22 mouse cellular contexts compared by ENCODE assay signal in the genomic region with DNA sequence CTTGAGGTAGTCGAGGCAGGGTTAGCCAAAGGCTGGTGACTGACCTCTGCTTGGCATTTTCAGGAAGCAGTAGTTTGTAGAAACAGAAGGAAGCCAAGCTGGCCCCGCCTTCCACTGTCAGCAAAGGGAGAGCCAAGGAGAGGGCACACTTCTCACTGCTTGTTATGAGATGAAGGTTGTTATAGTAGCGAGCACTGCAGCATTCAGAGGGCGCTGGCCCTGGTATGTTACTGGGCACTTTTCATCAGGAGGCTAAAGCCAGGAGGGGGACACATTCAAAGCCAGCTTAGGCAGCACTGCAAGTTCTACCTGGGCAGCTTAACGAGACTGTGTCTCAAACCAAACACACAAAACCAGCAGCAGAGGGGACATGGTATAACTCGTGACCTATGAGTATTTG. TPM values are rescaled to one million over a fixed set of nuclear protein-coding genes. Genes with fewer than 3 reads are reported as not detected.
"Had no signal": no experiment of that assay in that cellular context is flagged by ENCODE, and none has a peak within 500 bp of the region (broad histone marks: within the 10 kb centered on the region; RNA-seq: fewer than 3 reads in every experiment).

No protein-coding gene starts in this region.

- DNase-seq: liver, postnatal 0 days; lung, adult 2 months; lung, postnatal 14 days; lung, postnatal 36 days; retina, postnatal 1 day; right cerebral cortex, adult 18-20 months; right cerebral cortex, postnatal 25 days; right cerebral cortex, postnatal 4 days; spleen, adult 18-20 months; thymus, adult 18-20 months; thymus, postnatal 14 days; thymus, postnatal 36 days had no signal

- H3K27ac ChIP-seq: lung, embryonic 15.5 days; macrophage; midbrain, embryonic 12.5 days; midbrain, embryonic 15.5 days; neural tube, embryonic 13.5 days; neural tube, embryonic 15.5 days had no signal

- H3K4me2 ChIP-seq: lung, embryonic 15.5 days; midbrain, embryonic 12.5 days; midbrain, embryonic 15.5 days; neural tube, embryonic 13.5 days; neural tube, embryonic 15.5 days had no signal

- H3K9me3 ChIP-seq: lung, embryonic 15.5 days; megakaryocyte, embryonic 14.5 days; midbrain, embryonic 12.5 days; midbrain, embryonic 15.5 days; neural tube, embryonic 13.5 days; neural tube, embryonic 15.5 days had no signal

- H3K36me3 ChIP-seq: lung, embryonic 15.5 days; midbrain, embryonic 12.5 days; midbrain, embryonic 15.5 days; neural tube, embryonic 13.5 days; neural tube, embryonic 15.5 days had no signal

- H3K4me3 ChIP-seq: lung, embryonic 15.5 days; megakaryocyte, embryonic 14.5 days; midbrain, embryonic 12.5 days; midbrain, embryonic 15.5 days; myocyte; neural tube, embryonic 13.5 days; neural tube, embryonic 15.5 days had no signal

- H3K9ac ChIP-seq: liver, postnatal 0 days; lung, embryonic 15.5 days; midbrain, embryonic 12.5 days; midbrain, embryonic 15.5 days; neural tube, embryonic 13.5 days; neural tube, embryonic 15.5 days had no signal

- H3K4me1 ChIP-seq: lung, embryonic 15.5 days; midbrain, embryonic 12.5 days; midbrain, embryonic 15.5 days; neural tube, embryonic 13.5 days; neural tube, embryonic 15.5 days had no signal

- H3K27me3 ChIP-seq: lung, embryonic 15.5 days; midbrain, embryonic 12.5 days; midbrain, embryonic 15.5 days; neural tube, embryonic 13.5 days; neural tube, embryonic 15.5 days had no signal

- ATAC-seq: liver, postnatal 0 days; lung, postnatal 0 days; midbrain, embryonic 15.5 days had no signal

RNA-seq across cellular contexts. Expression of gene Slc5a11, which starts 7.0 kb away (rescaled TPM):
- polyA plus RNA-seq: lung, postnatal 0 days; myocyte; neural tube, embryonic 11.5 days; neural tube, embryonic 13.5 days had no signal
